Mouse (Mus musculus): ENCODE data around the gene Ttc21a. TPM values are rescaled to one million over a fixed set of nuclear protein-coding genes. Genes with fewer than 3 reads are reported as not detected.

The Ttc21a gene
- total and polyA plus RNA-seq, 3 experiments, result 0.01 TPM; not detected in 2

- no peak overlapping the region for H3K27ac ChIP-seq (ENCODE audit: control insufficient read depth, low read depth, low read length)
- no peaks in the 10 kb centered on the region for H3K79me2 ChIP-seq (ENCODE audit: control insufficient read depth, insufficient read depth, low read length, poor library complexity)
- no peak overlapping the region for H3K4me3 ChIP-seq (ENCODE audit: control insufficient read depth in 1 of 2, insufficient read depth in 1 of 2, low read depth in 2 of 2, low read length in 2 of 2)
- peaks cover 0 to 6% of the 10 kb centered on the region in 2 experiments; a peak in 2 of 4 replicates for H3K36me3 ChIP-seq (ENCODE audit: control insufficient read depth in 1 of 2, insufficient read depth in 2 of 2, low read length in 2 of 2)
- no peaks in the 10 kb centered on the region for H3K9me3 ChIP-seq (replicated peaks; ENCODE audit: insufficient read depth, low read length)
- H3K4me1 ChIP-seq (ENCODE audit: control insufficient read depth in 1 of 2, insufficient read depth in 2 of 2, low read length in 2 of 2), result peaks cover 0 to 3% of the 10 kb centered on the region in 2 experiments; a peak in 2 of 4 replicates
- TF ChIP-seq TBP (IDR thresholded peaks at IDR 0.05; ENCODE audit: low read depth, low read length) (no peak), CTCF (IDR thresholded peaks at IDR 0.05 in 2 of 3, conservative IDR thresholded peaks at IDR 0.05 in 1 of 3; ENCODE audit: control insufficient read depth in 1 of 3, insufficient read depth in 1 of 3, low read depth in 2 of 3, low read length in 3 of 3, poor library complexity in 1 of 3, severe bottlenecking in 1 of 3) (peak; percentile 11 to 30 (median 24); a peak in 3 of 6 replicates), MXI1 (IDR thresholded peaks at IDR 0.05; ENCODE audit: low read depth, low read length) (no peak)
- H3K27me3 ChIP-seq (ENCODE audit: control insufficient read depth in 1 of 2, insufficient read depth in 2 of 2, low read length in 2 of 2), result peaks cover 0 to 1% of the 10 kb centered on the region in 2 experiments; a peak in 1 of 4 replicates
- no peak overlapping the region for H3K9ac ChIP-seq (ENCODE audit: control insufficient read depth, low read depth, low read length, poor library complexity, severe bottlenecking)
- DNase-seq (ENCODE audit: low read depth, low spot score), result no peak
Observed at GRCm38 (mm10) chr9:120007833-120008232, 70.4 kb downstream of the Ttc21a start.

GRCm38 (mm10) chr9:120009226-120009841 lies 71.9 kb downstream of the Ttc21a start:
- H3K79me2 ChIP-seq (ENCODE audit: control insufficient read depth, insufficient read depth, low read length, poor library complexity), result no peaks in the 10 kb centered on the region
- H3K36me3 ChIP-seq (ENCODE audit: control insufficient read depth in 1 of 2, insufficient read depth in 2 of 2, low read length in 2 of 2), result peaks cover 0 to 6% of the 10 kb centered on the region in 2 experiments; a peak in 2 of 4 replicates
- no peak overlapping the region for H3K9ac ChIP-seq (ENCODE audit: control insufficient read depth, low read depth, low read length, poor library complexity, severe bottlenecking)
- DNase-seq (ENCODE audit: low read depth, low spot score), result no peak
- H3K27ac ChIP-seq (ENCODE audit: control insufficient read depth, low read depth, low read length), result no peak overlapping the region
- H3K9me3 ChIP-seq (replicated peaks; ENCODE audit: insufficient read depth, low read length), result no peaks in the 10 kb centered on the region
- no peak overlapping the region for H3K4me3 ChIP-seq (ENCODE audit: control insufficient read depth in 1 of 2, insufficient read depth in 1 of 2, low read depth in 2 of 2, low read length in 2 of 2)
- TF ChIP-seq TCF12 (IDR thresholded peaks at IDR 0.05; ENCODE audit: low read depth, low read length) (no peak), CTCF (IDR thresholded peaks at IDR 0.05 in 2 of 3, conservative IDR thresholded peaks at IDR 0.05 in 1 of 3; ENCODE audit: control insufficient read depth in 1 of 3, insufficient read depth in 1 of 3, low read depth in 2 of 3, low read length in 3 of 3, poor library complexity in 1 of 3, severe bottlenecking in 1 of 3) (no peak), MAFK (IDR thresholded peaks at IDR 0.05; ENCODE audit: borderline replicate concordance, low read depth, low read length) (no peak), SIN3A (IDR thresholded peaks at IDR 0.05; ENCODE audit: low read length) (no peak)
- H3K4me1 ChIP-seq (ENCODE audit: control insufficient read depth in 1 of 2, insufficient read depth in 2 of 2, low read length in 2 of 2), result peaks cover 0 to 3% of the 10 kb centered on the region in 2 experiments; a peak in 2 of 4 replicates
- peaks cover 0 to 1% of the 10 kb centered on the region in 2 experiments; a peak in 1 of 4 replicates for H3K27me3 ChIP-seq (ENCODE audit: control insufficient read depth in 1 of 2, insufficient read depth in 2 of 2, low read length in 2 of 2)

GRCm38 (mm10) chr9:120009871-120010270 lies 72.5 kb downstream of the Ttc21a start:
- TF ChIP-seq JUND (IDR thresholded peaks at IDR 0.05; ENCODE audit: low read depth, low read length), result no peak
- no peak for TF ChIP-seq CTCF (IDR thresholded peaks at IDR 0.05 in 2 of 3, conservative IDR thresholded peaks at IDR 0.05 in 1 of 3; ENCODE audit: control insufficient read depth in 1 of 3, insufficient read depth in 1 of 3, low read depth in 2 of 3, low read length in 3 of 3, poor library complexity in 1 of 3, severe bottlenecking in 1 of 3)
- TF ChIP-seq MXI1 (IDR thresholded peaks at IDR 0.05; ENCODE audit: low read depth, low read length), result no peak
- no peak for TF ChIP-seq SMC3 (IDR thresholded peaks at IDR 0.05; ENCODE audit: low read depth, low read length)
- no peak for TF ChIP-seq MEF2A (IDR thresholded peaks at IDR 0.05; ENCODE audit: extremely low read depth, insufficient replicate concordance, low read depth, low read length, poor library complexity, severe bottlenecking)
- TF ChIP-seq EP300 (IDR thresholded peaks at IDR 0.05; ENCODE audit: low read depth in 1 of 2, low read length in 2 of 2), result no peak
- TF ChIP-seq TBP (IDR thresholded peaks at IDR 0.05; ENCODE audit: low read depth, low read length), result no peak
- no peak for TF ChIP-seq BHLHE40 (IDR thresholded peaks at IDR 0.05; ENCODE audit: borderline replicate concordance, low read depth, low read length)
- no peak for TF ChIP-seq TCF12 (IDR thresholded peaks at IDR 0.05; ENCODE audit: low read depth, low read length)
- TF ChIP-seq MAX (IDR thresholded peaks at IDR 0.05; ENCODE audit: low read length), result no peak
- TF ChIP-seq ZMIZ1 (IDR thresholded peaks at IDR 0.05; ENCODE audit: low read depth, low read length), result no peak
- TF ChIP-seq POLR2A (IDR thresholded peaks at IDR 0.05; ENCODE audit: control insufficient read depth in 1 of 2, insufficient read depth in 1 of 2, low read depth in 1 of 2, low read length in 2 of 2, poor library complexity in 1 of 2), result no peak
- TF ChIP-seq MAFK (IDR thresholded peaks at IDR 0.05; ENCODE audit: borderline replicate concordance, low read depth, low read length), result no peak
- TF ChIP-seq GABPA (IDR thresholded peaks at IDR 0.05; ENCODE audit: low read depth, low read length), result no peak
- no peak for TF ChIP-seq GATA1 (IDR thresholded peaks at IDR 0.05; ENCODE audit: low read depth, low read length)
- Histone ChIP-seq H3K4me1 (ENCODE audit: control insufficient read depth in 1 of 2, insufficient read depth in 2 of 2, low read length in 2 of 2) (peaks cover 0 to 3% of the 10 kb centered on the region in 2 experiments; a peak in 2 of 4 replicates), H3K27ac (ENCODE audit: control insufficient read depth, low read depth, low read length) (no peak overlapping the region), H3K79me2 (ENCODE audit: control insufficient read depth, insufficient read depth, low read length, poor library complexity) (no peaks in the 10 kb centered on the region), H3K36me3 (ENCODE audit: control insufficient read depth in 1 of 2, insufficient read depth in 2 of 2, low read length in 2 of 2) (peaks cover 0 to 6% of the 10 kb centered on the region in 2 experiments; a peak in 2 of 4 replicates), H3K27me3 (ENCODE audit: control insufficient read depth in 1 of 2, insufficient read depth in 2 of 2, low read length in 2 of 2) (peaks cover 0 to 1% of the 10 kb centered on the region in 2 experiments; a peak in 1 of 4 replicates), H3K9me3 (replicated peaks; ENCODE audit: insufficient read depth, low read length) (no peaks in the 10 kb centered on the region), H3K4me3 (ENCODE audit: control insufficient read depth in 1 of 2, insufficient read depth in 1 of 2, low read depth in 2 of 2, low read length in 2 of 2) (no peak overlapping the region), H3K9ac (ENCODE audit: control insufficient read depth, low read depth, low read length, poor library complexity, severe bottlenecking) (no peak overlapping the region)
- no peak for DNase-seq (ENCODE audit: low read depth, low spot score)
